Mouse (Mus musculus) heart, embryonic 11.5 days (tissue): ENCODE results near the gene Zfand3. TPM values are rescaled to one million over a fixed set of nuclear protein-coding genes. Genes with fewer than 3 reads are reported as not detected.

ENCODE experiments used
- ATAC-seq: fragments of 200-750 bp; cut with Nextera tagmentation; replicated peaks from 2 replicates; pipeline ENCODE4 v1.8.0; 2017; ENCODE audit warnings: moderate library complexity; ENCODE audit not compliant: insufficient number of reproducible peaks, low FRiP score, low TSS enrichment
- H3K27ac ChIP-seq: fragments of 300-500 bp; sonication (generic); 2 replicates; pipeline ENCODE4 v1.5.1; 2014; ENCODE audit warnings: mild to moderate bottlenecking, low read depth, low read length
- H3K27me3 ChIP-seq: fragments of 300-500 bp; sonication (generic); 2 replicates; pipeline ENCODE4 v1.6.1; 2014; ENCODE audit warnings: mild to moderate bottlenecking, low read length, mixed read lengths; ENCODE audit not compliant: control insufficient read depth, insufficient read depth
- H3K36me3 ChIP-seq: fragments of 300-500 bp; sonication (generic); 2 replicates; pipeline ENCODE4 v1.6.1; 2014; ENCODE audit warnings: mild to moderate bottlenecking, low read length, moderate library complexity, mixed read lengths; ENCODE audit not compliant: control insufficient read depth, insufficient read depth
- H3K4me1 ChIP-seq: fragments of 300-500 bp; sonication (generic); 2 replicates; pipeline ENCODE4 v1.6.1; 2014; ENCODE audit warnings: low read length; ENCODE audit not compliant: control insufficient read depth, insufficient read depth
- H3K4me2 ChIP-seq: fragments of 300-500 bp; sonication (generic); 2 replicates; pipeline ENCODE4 v1.6.1; 2014; ENCODE audit warnings: mild to moderate bottlenecking, moderate library complexity
- H3K4me3 ChIP-seq: fragments of 300-500 bp; sonication (generic); 2 replicates; pipeline ENCODE4 v1.5.1; 2014; ENCODE audit warnings: low read depth, low read length
- H3K9ac ChIP-seq: fragments of 300-500 bp; sonication (generic); 2 replicates; pipeline ENCODE4 v1.6.1; 2014; ENCODE audit warnings: mild to moderate bottlenecking, low read depth, low read length, moderate library complexity
- H3K9me3 ChIP-seq: fragments of 300-500 bp; sonication (generic); replicated peaks from 2 replicates; pipeline ENCODE4 v1.6.1; 2016; ENCODE audit warnings: low read length; ENCODE audit not compliant: control insufficient read depth
- WGBS: fragments of 180-500 bp; shearing (Covaris S2); extraction: QIAGEN DNeasy Blood & Tissue Kit; methylation state at CpG from one replicate; pipeline ENCODE4 v1.1.7; 2014; ENCODE audit not compliant: insufficient replicate concordance; 5-methylcytosine and 5-hydroxymethylcytosine counted together
- polyA plus RNA-seq: library from polyadenylated mRNA; unstranded; fragments of >200 nt; fragmentation: Nextera tagmentation; extraction: Ambion mirVana; gene quantifications from 2 replicates; pipeline ENCODE4 v1.2.1, GENCODE M21; 2014

The Zfand3 gene
- polyA plus RNA-seq, 1 experiment from 2014 or later = 51.4 TPM

GRCm38 (mm10) chr17:30110678-30111077, 106.1 kb downstream of the Zfand3 start:
- WGBS = 73% methylated on average over 7 of the region's 7 CpGs
- ATAC-seq = no peak

DNA sequence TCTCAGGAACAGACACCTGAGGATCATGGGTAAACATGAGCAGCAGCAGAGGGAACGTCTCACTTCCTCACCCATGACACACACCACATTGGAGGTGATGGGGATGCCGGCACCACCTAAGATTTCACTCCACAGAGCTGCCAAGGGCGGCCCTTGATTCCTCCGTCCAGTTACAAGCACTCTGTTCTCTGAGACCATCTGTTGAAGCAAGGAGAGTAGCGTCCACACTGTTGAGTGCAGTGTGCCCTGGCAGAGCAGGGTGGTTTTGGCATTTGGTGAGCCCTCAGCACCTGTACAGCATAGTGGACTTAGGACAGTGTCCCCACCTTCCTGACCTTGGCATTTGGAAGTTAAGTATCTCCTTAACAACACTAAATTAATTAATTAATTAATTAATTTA, 107.0 kb downstream of the Zfand3 start:
- H3K9ac ChIP-seq = no peak overlapping the region
- H3K9me3 ChIP-seq = no peaks in the 10 kb centered on the region
- WGBS = 61% methylated on average over 5 of the region's 5 CpGs
- peaks cover 6% of the 10 kb centered on the region; the same call in 1 of the 2 replicates for H3K36me3 ChIP-seq
- H3K4me1 ChIP-seq = peaks cover 22% of the 10 kb centered on the region
- ATAC-seq = no peak
- no peaks in the 10 kb centered on the region for H3K27me3 ChIP-seq
- H3K4me3 ChIP-seq = no peak overlapping the region
- no peak overlapping the region for H3K4me2 ChIP-seq
- H3K27ac ChIP-seq = no peak overlapping the region

More at GRCm38 (mm10) chr17:30110678-30111077, 106.1 kb downstream of the Zfand3 start:
- peaks cover 18% of the 10 kb centered on the region for H3K4me1 ChIP-seq
- no peak overlapping the region for H3K9ac ChIP-seq
- H3K4me3 ChIP-seq = no peak overlapping the region
- H3K27ac ChIP-seq = no peak overlapping the region
- no peaks in the 10 kb centered on the region for H3K9me3 ChIP-seq
- H3K4me2 ChIP-seq = no peak overlapping the region
- H3K27me3 ChIP-seq = no peaks in the 10 kb centered on the region
- H3K36me3 ChIP-seq = peaks cover 4% of the 10 kb centered on the region; the same call in 1 of the 2 replicates

DNA sequence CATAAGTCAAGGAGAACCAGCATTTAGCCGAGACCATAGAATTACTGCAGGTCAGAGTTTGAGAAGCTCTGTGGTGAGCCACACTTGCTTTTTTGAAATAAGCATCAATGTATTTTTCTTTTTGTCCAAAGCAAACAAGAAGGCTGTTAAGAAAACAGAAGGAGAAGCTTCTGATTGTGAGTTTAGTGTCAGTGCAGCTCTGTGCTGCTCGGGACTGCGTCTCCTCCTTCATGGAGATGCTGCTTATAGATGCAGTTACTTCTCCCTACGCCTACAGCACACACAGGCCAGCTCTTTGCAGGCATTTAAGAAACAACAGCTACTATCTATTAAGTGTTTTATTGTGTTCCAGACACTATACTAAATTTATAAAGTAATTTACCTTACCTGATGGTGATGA, 107.5 kb downstream of the Zfand3 start:
- peaks cover 6% of the 10 kb centered on the region; the same call in 1 of the 2 replicates for H3K36me3 ChIP-seq
- no peak overlapping the region for H3K27ac ChIP-seq
- no peak overlapping the region for H3K4me3 ChIP-seq
- no peak overlapping the region for H3K4me2 ChIP-seq
- H3K9me3 ChIP-seq = no peaks in the 10 kb centered on the region
- peaks cover 27% of the 10 kb centered on the region for H3K4me1 ChIP-seq
- H3K27me3 ChIP-seq = no peaks in the 10 kb centered on the region
- H3K9ac ChIP-seq = no peak overlapping the region
- no peak for ATAC-seq
- 85% methylated on average over 4 of the region's 4 CpGs for WGBS

DNA sequence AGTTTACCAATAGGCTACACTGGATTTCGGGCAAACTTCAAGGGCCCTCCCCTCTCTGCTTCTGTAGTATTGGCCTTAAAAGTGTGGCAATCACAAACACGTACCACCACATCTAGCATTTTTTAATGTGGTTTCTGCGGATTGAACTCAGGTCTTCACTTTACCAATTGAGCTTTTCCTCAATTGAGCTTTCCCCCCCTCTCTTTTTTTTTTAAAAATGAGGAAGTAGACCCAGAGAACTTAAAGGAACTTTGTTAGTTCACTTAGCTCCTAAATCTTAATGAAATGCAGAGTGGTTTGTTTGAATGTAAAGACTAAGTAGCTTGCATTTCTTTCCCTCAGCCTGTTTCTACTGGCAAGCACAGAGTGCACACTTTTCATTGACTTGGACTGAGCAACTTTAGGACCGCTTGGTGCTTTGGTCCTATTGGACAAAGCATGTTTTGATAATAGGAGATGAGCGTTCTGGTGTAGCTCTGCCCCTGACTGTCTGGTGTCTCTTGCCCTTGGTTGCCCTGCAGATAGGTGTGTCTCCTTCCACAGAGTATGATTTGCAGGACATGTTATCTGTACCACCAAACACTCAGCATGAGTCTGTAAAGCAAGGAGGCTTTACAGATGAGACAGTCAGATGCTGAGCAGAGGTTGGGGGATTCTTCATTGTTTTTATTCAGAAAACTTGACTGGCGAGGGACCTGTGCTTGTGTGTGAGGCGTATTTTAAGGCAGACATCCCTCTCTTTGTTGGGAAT, 108.2 kb downstream of the Zfand3 start:
- Histone ChIP-seq H3K27ac (no peak overlapping the region), H3K9ac (no peak overlapping the region), H3K4me2 (no peak overlapping the region), H3K27me3 (no peaks in the 10 kb centered on the region), H3K4me1 (peaks cover 27% of the 10 kb centered on the region), H3K9me3 (no peaks in the 10 kb centered on the region), H3K36me3 (peaks cover 6% of the 10 kb centered on the region; the same call in 1 of the 2 replicates), H3K4me3 (no peak overlapping the region)
- no peak for ATAC-seq
- 73% methylated on average over 7 of the region's 7 CpGs for WGBS

GRCm38 (mm10) chr17:30114761-30115160, 110.2 kb downstream of the Zfand3 start:
- no peak for ATAC-seq
- no peak overlapping the region for H3K4me2 ChIP-seq
- peaks cover 27% of the 10 kb centered on the region for H3K4me1 ChIP-seq
- no peaks in the 10 kb centered on the region for H3K27me3 ChIP-seq
- no peaks in the 10 kb centered on the region for H3K9me3 ChIP-seq
- no peak overlapping the region for H3K4me3 ChIP-seq
- H3K9ac ChIP-seq = no peak overlapping the region
- H3K36me3 ChIP-seq = peaks cover 6% of the 10 kb centered on the region; the same call in 1 of the 2 replicates
- H3K27ac ChIP-seq = no peak overlapping the region
- 78% methylated on average over 3 of the region's 3 CpGs for WGBS

DNA sequence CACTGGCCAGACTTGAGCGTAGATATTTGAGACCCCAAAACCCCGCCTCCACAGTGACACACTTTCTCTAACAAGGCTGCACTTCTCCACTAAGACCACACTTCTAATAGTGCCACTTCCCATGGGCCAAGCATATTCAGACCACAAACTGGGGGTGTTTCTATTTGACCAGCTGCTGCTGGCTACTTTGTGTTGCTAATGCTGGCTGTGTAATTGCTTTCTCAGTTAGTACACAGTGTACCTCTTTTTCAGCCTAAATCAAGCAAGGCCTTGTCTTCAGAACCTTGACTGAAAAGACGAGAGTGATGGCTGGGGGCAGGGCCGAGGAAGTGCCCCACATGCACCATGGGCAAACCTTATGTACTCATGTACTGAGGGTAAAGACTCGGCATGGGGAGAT, 111.7 kb downstream of the Zfand3 start:
- WGBS = 81% methylated on average over 5 of the region's 5 CpGs
- peaks cover 24% of the 10 kb centered on the region for H3K4me1 ChIP-seq
- ATAC-seq = no peak

GRCm38 (mm10) chr17:30118036-30118435, 113.5 kb downstream of the Zfand3 start:
- H3K4me2 ChIP-seq = no peak overlapping the region
- no peak overlapping the region for H3K9ac ChIP-seq
- no peaks in the 10 kb centered on the region for H3K9me3 ChIP-seq
- no peak for ATAC-seq
- WGBS = 79% methylated on average over 5 of the region's 5 CpGs
- H3K36me3 ChIP-seq = peaks cover 4% of the 10 kb centered on the region; the same call in 1 of the 2 replicates
- H3K27me3 ChIP-seq = no peaks in the 10 kb centered on the region
- no peak overlapping the region for H3K4me3 ChIP-seq
- H3K27ac ChIP-seq = no peak overlapping the region
- peaks cover 10% of the 10 kb centered on the region; the same call in 1 of the 2 replicates for H3K4me1 ChIP-seq

More for the DNA sequence above, 111.7 kb downstream of the Zfand3 start:
- Histone ChIP-seq H3K9me3 (no peaks in the 10 kb centered on the region), H3K9ac (no peak overlapping the region), H3K27ac (no peak overlapping the region), H3K27me3 (no peaks in the 10 kb centered on the region), H3K36me3 (peaks cover 6% of the 10 kb centered on the region; the same call in 1 of the 2 replicates), H3K4me2 (no peak overlapping the region), H3K4me3 (no peak overlapping the region)

DNA sequence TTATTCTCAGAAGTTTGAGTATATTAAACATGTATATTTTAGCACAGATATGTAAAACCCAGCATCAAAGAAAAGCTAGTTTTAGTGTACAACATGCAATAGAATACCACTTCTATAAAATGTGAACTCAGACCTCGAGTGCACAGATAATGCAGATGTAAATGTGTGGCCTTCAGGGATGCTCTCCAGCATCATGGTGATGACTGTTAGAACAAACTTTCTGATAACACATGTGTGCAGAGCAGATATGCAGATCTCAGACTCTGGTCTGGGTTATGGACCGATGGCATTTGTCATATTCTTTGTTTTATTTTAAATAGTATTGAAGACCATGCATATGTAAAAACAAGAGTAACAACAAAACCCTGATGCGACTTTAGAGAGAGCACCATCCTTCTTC, 117.7 kb downstream of the Zfand3 start:
- H3K9ac ChIP-seq = no peak overlapping the region
- no peak overlapping the region for H3K4me3 ChIP-seq
- H3K4me2 ChIP-seq = no peak overlapping the region
- no peaks in the 10 kb centered on the region for H3K36me3 ChIP-seq
- H3K4me1 ChIP-seq = no peaks in the 10 kb centered on the region
- WGBS = 84% methylated on average over 3 of the region's 3 CpGs
- H3K27me3 ChIP-seq = no peaks in the 10 kb centered on the region
- ATAC-seq = no peak
- H3K9me3 ChIP-seq = no peaks in the 10 kb centered on the region
- no peak overlapping the region for H3K27ac ChIP-seq

- H3K4me3 ChIP-seq = no peak overlapping the region
- H3K4me1 ChIP-seq = peaks cover 3% of the 10 kb centered on the region
- 71% methylated on average over 6 of the region's 6 CpGs for WGBS
- no peak overlapping the region for H3K9ac ChIP-seq
- no peak for ATAC-seq
- H3K9me3 ChIP-seq = no peaks in the 10 kb centered on the region
- no peak overlapping the region for H3K27ac ChIP-seq
- H3K4me2 ChIP-seq = no peak overlapping the region
- H3K36me3 ChIP-seq = no peaks in the 10 kb centered on the region
- H3K27me3 ChIP-seq = no peaks in the 10 kb centered on the region
These were observed 123.9 kb downstream of the Zfand3 start for GRCm38 (mm10) chr17:30128456-30128855.
